In genomic region chr8:47907056-47907455, GRCm38 (mm10) we compare ENCODE assay signal across 21 mouse cellular contexts.
DNase-seq lines count a peak whose midpoint lies in the region; ATAC-seq lines count a peak whose summit lies in the region.
"Had no signal": no experiment of that assay in that cellular context is flagged by ENCODE, and none has a peak within 500 bp of the region (broad histone marks: within the 10 kb centered on the region; RNA-seq: fewer than 3 reads in every experiment).

No protein-coding gene starts in this region.

- intact Hi-C loops in heart, postnatal 25 days (cut with DNase I), result no loop called here
- intact Hi-C loops in heart, postnatal 36 days (cut with DNase I), result no loop called here

- H3K27ac ChIP-seq in heart, embryonic 10.5 days, result peak overlapping the region; percentile 73
- 0 out of 2 replicates have a peak overlapping the region, but pooled peaks have one; percentile 3 for H3K27ac ChIP-seq in heart, embryonic 12.5 days (ENCODE audit: poor library complexity, severe bottlenecking)
- H3K27ac ChIP-seq: embryonic facial prominence, embryonic 13.5 days; embryonic facial prominence, embryonic 15.5 days; forebrain, embryonic 10.5 days; forebrain, embryonic 12.5 days had no signal

- H3K27me3 ChIP-seq in heart, embryonic 10.5 days (ENCODE audit: insufficient read depth, poor library complexity, severe bottlenecking), result no peaks in the 10 kb centered on the region
- H3K27me3 ChIP-seq in heart, embryonic 12.5 days (replicated peaks), result no peaks in the 10 kb centered on the region
- H3K27me3 ChIP-seq: embryonic facial prominence, embryonic 13.5 days; embryonic facial prominence, embryonic 15.5 days; forebrain, embryonic 12.5 days had no signal

- H3K9ac ChIP-seq in heart, embryonic 12.5 days, result no peak overlapping the region
- H3K9ac ChIP-seq: embryonic facial prominence, embryonic 13.5 days; embryonic facial prominence, embryonic 15.5 days; forebrain, embryonic 12.5 days had no signal

- no peak overlapping the region for H3K4me2 ChIP-seq in heart, embryonic 12.5 days
- H3K4me2 ChIP-seq: embryonic facial prominence, embryonic 13.5 days; embryonic facial prominence, embryonic 15.5 days; forebrain, embryonic 12.5 days had no signal

- ATAC-seq in heart, embryonic 12.5 days (ENCODE audit: insufficient number of reproducible peaks, low FRiP score), result no peak
- ATAC-seq: forebrain, embryonic 14.5 days; forebrain, embryonic 16.5 days had no signal

- DNase-seq in heart, embryonic 10.5 days (ENCODE audit: low spot score), result no peak
- no peak for DNase-seq in heart, postnatal 25 days (ENCODE audit: low spot score)
- DNase-seq in heart, postnatal 36 days, result no peak
- DNase-seq: adrenal gland, adult 2 months; adrenal gland, postnatal 10 days; adrenal gland, postnatal 25 days; cerebellum, adult 11 months; cerebellum, adult 18-20 months; cerebellum, adult 8-10 months; cerebellum, adult 9-11 months; cerebellum, postnatal 14 days; cerebellum, postnatal 36 days; embryo, embryonic 11 days had no signal

- H3K9me3 ChIP-seq in heart, embryonic 10.5 days, result no peaks in the 10 kb centered on the region
- H3K9me3 ChIP-seq in heart, embryonic 12.5 days (replicated peaks), result peaks cover 7% of the 10 kb centered on the region
- H3K9me3 ChIP-seq: embryonic facial prominence, embryonic 15.5 days had no signal

- 56% methylated on average over 9 of the region's 9 CpGs for WGBS in heart, embryonic 10.5 days
- WGBS in heart, embryonic 12.5 days, result 57% methylated on average over 9 of the region's 9 CpGs

- H3K36me3 ChIP-seq in heart, embryonic 10.5 days, result peaks cover 6% of the 10 kb centered on the region; the same call in 1 of the 2 replicates
- peaks cover 6% of the 10 kb centered on the region for H3K36me3 ChIP-seq in heart, embryonic 12.5 days
- H3K36me3 ChIP-seq: embryonic facial prominence, embryonic 15.5 days; forebrain, embryonic 12.5 days had no signal

- peaks cover 42% of the 10 kb centered on the region for H3K4me1 ChIP-seq in heart, embryonic 10.5 days
- peaks cover 23% of the 10 kb centered on the region for H3K4me1 ChIP-seq in heart, embryonic 12.5 days (replicated peaks)
- H3K4me1 ChIP-seq: embryonic facial prominence, embryonic 13.5 days; embryonic facial prominence, embryonic 15.5 days; forebrain, embryonic 10.5 days; forebrain, embryonic 12.5 days had no signal

- H3K4me3 ChIP-seq in heart, embryonic 10.5 days, result no peak overlapping the region
- no peak overlapping the region for H3K4me3 ChIP-seq in heart, embryonic 12.5 days
- H3K4me3 ChIP-seq: embryonic facial prominence, embryonic 13.5 days; embryonic facial prominence, embryonic 15.5 days; erythroblast, embryonic 14.5 days; forebrain, embryonic 10.5 days; forebrain, embryonic 12.5 days had no signal
